Mouse (Mus musculus) heart, embryonic 10.5 days (tissue): Measurements from ENCODE around the gene Txndc5. TPM values are rescaled to one million over a fixed set of nuclear protein-coding genes. Genes with fewer than 3 reads are reported as not detected.
A peak's percentile ranks its signal among the peaks of the same experiment; 100 is the strongest.

Experiments
- DNase-seq: peaks from one replicate; pipeline ENCODE4 v3.0.0-alpha.2; 2017; ENCODE audit warnings: low spot score
- H3K27ac ChIP-seq: fragments of 300-500 bp; sonication (generic); 2 replicates; pipeline ENCODE4 v1.5.1; 2016; ENCODE audit warnings: mild to moderate bottlenecking
- H3K27me3 ChIP-seq: fragments of 300-500 bp; sonication (generic); 2 replicates; pipeline ENCODE4 v1.6.1; 2016; ENCODE audit warnings: mild to moderate bottlenecking; ENCODE audit not compliant: poor library complexity, insufficient read depth, severe bottlenecking
- H3K36me3 ChIP-seq: fragments of 300-500 bp; sonication (generic); 2 replicates; pipeline ENCODE4 v1.6.1; 2016; ENCODE audit warnings: mild to moderate bottlenecking, moderate library complexity
- H3K4me1 ChIP-seq: fragments of 300-500 bp; sonication (generic); 2 replicates; pipeline ENCODE4 v1.6.1; 2016; ENCODE audit warnings: mild to moderate bottlenecking
- H3K4me3 ChIP-seq: fragments of 300-500 bp; sonication (generic); 2 replicates; pipeline ENCODE4 v1.5.1; 2016; ENCODE audit warnings: mild to moderate bottlenecking, moderate library complexity
- H3K9me3 ChIP-seq: fragments of 300-500 bp; sonication (generic); 2 replicates; pipeline ENCODE4 v1.6.1; 2016; ENCODE audit warnings: mild to moderate bottlenecking, moderate library complexity
- WGBS: fragments of 180-500 bp; shearing (Covaris S2); methylation state at CpG from one replicate; pipeline ENCODE4 v1.1.7; 2016; 5-methylcytosine and 5-hydroxymethylcytosine counted together
- polyA plus RNA-seq: library from polyadenylated mRNA; unstranded; fragments of >200 nt; fragmentation: Nextera tagmentation; extraction: Ambion mirVana; gene quantifications from 2 replicates; pipeline ENCODE4 v1.2.1, GENCODE M21; 2016

Txndc5 gene
- polyA plus RNA-seq, 1 experiment from 2014 or later: 256 TPM

DNA sequence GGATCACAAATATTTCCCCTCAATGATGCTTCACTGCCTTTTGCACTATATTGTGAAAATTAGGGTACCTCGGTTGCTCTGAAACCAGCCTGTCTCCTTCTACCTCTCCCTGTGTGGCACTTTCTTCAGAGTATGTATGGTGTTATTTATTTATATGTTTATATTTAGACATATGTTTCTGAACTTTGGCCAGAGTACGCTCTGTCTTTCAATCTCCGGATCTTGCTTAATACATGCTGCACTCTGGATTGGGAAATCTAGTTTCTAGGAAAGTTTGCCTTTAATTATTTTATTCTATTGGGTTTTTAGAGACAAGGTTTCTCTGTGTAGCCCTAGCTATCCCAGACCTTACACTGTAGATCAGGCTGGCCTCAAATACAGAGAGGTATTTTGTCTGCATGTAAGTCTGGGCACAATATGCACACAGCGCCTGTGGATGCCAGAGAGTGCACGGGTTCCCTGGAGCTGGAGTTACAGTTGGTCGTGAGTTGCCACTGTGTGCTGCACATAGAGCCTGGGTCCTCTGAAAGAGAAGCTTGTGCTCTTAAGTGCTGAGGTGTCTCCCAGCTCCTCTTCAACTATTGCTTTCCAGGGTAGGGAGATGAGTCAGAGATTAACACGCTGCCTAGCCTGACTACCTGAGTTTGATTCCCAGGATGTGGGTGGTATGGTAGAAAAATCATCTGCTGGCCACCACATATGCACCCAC lies 10.7 kb upstream of the Txndc5 start:
- Histone ChIP-seq H3K4me1 (no peaks in the 10 kb centered on the region), H3K4me3 (no peak overlapping the region), H3K9me3 (no peaks in the 10 kb centered on the region), H3K27me3 (no peaks in the 10 kb centered on the region), H3K27ac (no peak overlapping the region), H3K36me3 (no peaks in the 10 kb centered on the region)
- DNase-seq: peak; percentile 61
- WGBS: 84% methylated on average over 7 of the region's 7 CpGs

GRCm38 (mm10) chr13:38537521-38537920 lies 8.9 kb upstream of the Txndc5 start:
- Histone ChIP-seq H3K27ac (no peak overlapping the region), H3K27me3 (no peaks in the 10 kb centered on the region; the same call in 1 of the 2 replicates), H3K9me3 (no peaks in the 10 kb centered on the region), H3K4me1 (peaks cover 9% of the 10 kb centered on the region; the same call in 1 of the 2 replicates), H3K4me3 (no peak overlapping the region), H3K36me3 (no peaks in the 10 kb centered on the region)
- peak; percentile 53 for DNase-seq

GRCm38 (mm10) chr13:38534731-38535130 lies 6.1 kb upstream of the Txndc5 start:
- Histone ChIP-seq H3K27me3 (no peaks in the 10 kb centered on the region; the same call in 1 of the 2 replicates), H3K4me3 (no peak overlapping the region), H3K4me1 (peaks cover 9% of the 10 kb centered on the region; the same call in 1 of the 2 replicates), H3K36me3 (no peaks in the 10 kb centered on the region), H3K9me3 (no peaks in the 10 kb centered on the region), H3K27ac (no peak overlapping the region)
- DNase-seq: peak; percentile 4
- WGBS: 74% methylated on average over 6 of the region's 6 CpGs

- WGBS: 15% methylated on average over 6 of the region's 6 CpGs
- Histone ChIP-seq H3K4me1 (peaks cover 12% of the 10 kb centered on the region; the same call in 1 of the 2 replicates), H3K36me3 (no peaks in the 10 kb centered on the region), H3K27ac (no peak overlapping the region), H3K9me3 (no peaks in the 10 kb centered on the region), H3K27me3 (no peaks in the 10 kb centered on the region; the same call in 1 of the 2 replicates), H3K4me3 (no peak overlapping the region)
- DNase-seq: peak; percentile 71
Observed at GRCm38 (mm10) chr13:38534016-38534415, 5.4 kb upstream of the Txndc5 start.

GRCm38 (mm10) chr13:38533461-38533860 lies 4.8 kb upstream of the Txndc5 start:
- H3K36me3 ChIP-seq: no peaks in the 10 kb centered on the region
- peaks cover 18% of the 10 kb centered on the region; the same call in 1 of the 2 replicates for H3K4me1 ChIP-seq
- no peaks in the 10 kb centered on the region for H3K9me3 ChIP-seq
- 80% methylated on average over 10 of the region's 10 CpGs for WGBS
- no peak overlapping the region for H3K27ac ChIP-seq
- no peak overlapping the region for H3K4me3 ChIP-seq
- no peak for DNase-seq
- no peaks in the 10 kb centered on the region; the same call in 1 of the 2 replicates for H3K27me3 ChIP-seq

DNA sequence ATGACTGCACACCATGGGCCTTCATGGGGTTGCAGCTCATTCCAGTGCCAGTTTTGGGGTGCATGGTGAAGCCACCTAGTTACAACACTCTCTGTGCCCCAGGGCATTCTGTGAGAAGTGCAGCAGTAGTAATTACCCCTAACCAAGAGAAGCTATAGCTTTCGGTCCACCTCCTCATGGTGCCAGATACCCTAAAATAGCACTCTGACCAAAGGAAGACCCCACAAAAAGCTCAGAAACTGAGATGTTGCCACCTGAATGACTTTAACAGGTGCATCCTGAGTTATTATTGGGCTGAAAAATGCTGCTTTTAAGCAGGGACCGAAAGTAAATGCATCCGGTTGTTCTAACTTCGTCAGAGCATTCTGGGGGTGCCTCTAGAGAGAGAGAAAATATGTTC lies 2.9 kb upstream of the Txndc5 start:
- 94% methylated on average over 4 of the region's 4 CpGs for WGBS

GRCm38 (mm10) chr13:38529576-38529975 lies 952 bp upstream of the Txndc5 start:
- peaks cover 46% of the 10 kb centered on the region for H3K4me1 ChIP-seq
- WGBS: 82% methylated on average over 6 of the region's 6 CpGs
- peaks cover 2% of the 10 kb centered on the region; the same call in 1 of the 2 replicates for H3K36me3 ChIP-seq
- no peak overlapping the region for H3K27ac ChIP-seq
- no peaks in the 10 kb centered on the region; the same call in 1 of the 2 replicates for H3K27me3 ChIP-seq
- H3K9me3 ChIP-seq: no peaks in the 10 kb centered on the region
- no peak overlapping the region for H3K4me3 ChIP-seq
- no peak for DNase-seq

More for the DNA sequence above, 2.9 kb upstream of the Txndc5 start:
- Histone ChIP-seq H3K4me1 (peaks cover 28% of the 10 kb centered on the region), H3K27ac (no peak overlapping the region), H3K4me3 (no peak overlapping the region), H3K27me3 (no peaks in the 10 kb centered on the region; the same call in 1 of the 2 replicates), H3K9me3 (no peaks in the 10 kb centered on the region), H3K36me3 (no peaks in the 10 kb centered on the region)
- DNase-seq: peak; percentile 53

GRCm38 (mm10) chr13:38527797-38528650 lies 600 bp downstream of the Txndc5 start:
- H3K27me3 ChIP-seq: no peaks in the 10 kb centered on the region; the same call in 1 of the 2 replicates
- peak; percentile 94 for DNase-seq
- H3K9me3 ChIP-seq: no peaks in the 10 kb centered on the region
- peak overlapping the region; percentile 98 for H3K27ac ChIP-seq
- under 1% methylated on average over 87 of the region's 87 CpGs for WGBS
- H3K4me1 ChIP-seq: peaks cover 37% of the 10 kb centered on the region
- H3K36me3 ChIP-seq: peaks cover 10% of the 10 kb centered on the region
- H3K4me3 ChIP-seq: peak overlapping the region; percentile 96

GRCm38 (mm10) chr13:38527041-38527796 lies 1.4 kb downstream of the Txndc5 start:
- H3K9me3 ChIP-seq: no peaks in the 10 kb centered on the region
- H3K4me1 ChIP-seq: peaks cover 37% of the 10 kb centered on the region
- WGBS: 7% methylated on average over 15 of the region's 15 CpGs
- peaks cover 18% of the 10 kb centered on the region for H3K36me3 ChIP-seq
- H3K27ac ChIP-seq: peak overlapping the region; percentile 98
- H3K27me3 ChIP-seq: no peaks in the 10 kb centered on the region; the same call in 1 of the 2 replicates
- H3K4me3 ChIP-seq: peak overlapping the region; percentile 96
- no peak for DNase-seq

GRCm38 (mm10) chr13:38526116-38526515 lies 2.5 kb downstream of the Txndc5 start:
- 60% methylated on average over 2 of the region's 2 CpGs for WGBS
- DNase-seq: no peak
- H3K4me1 ChIP-seq: peaks cover 37% of the 10 kb centered on the region
- no peaks in the 10 kb centered on the region for H3K27me3 ChIP-seq
- H3K9me3 ChIP-seq: no peaks in the 10 kb centered on the region
- no peak overlapping the region for H3K27ac ChIP-seq
- peaks cover 29% of the 10 kb centered on the region for H3K36me3 ChIP-seq
- H3K4me3 ChIP-seq: peak overlapping the region; percentile 96

GRCm38 (mm10) chr13:38525261-38525660 lies 3.4 kb downstream of the Txndc5 start:
- Histone ChIP-seq H3K4me3 (no peak overlapping the region), H3K36me3 (peaks cover 37% of the 10 kb centered on the region), H3K4me1 (peaks cover 37% of the 10 kb centered on the region), H3K9me3 (no peaks in the 10 kb centered on the region), H3K27me3 (no peaks in the 10 kb centered on the region), H3K27ac (no peak overlapping the region)
- WGBS: 85% methylated on average over 3 of the region's 3 CpGs
- DNase-seq: no peak

DNA sequence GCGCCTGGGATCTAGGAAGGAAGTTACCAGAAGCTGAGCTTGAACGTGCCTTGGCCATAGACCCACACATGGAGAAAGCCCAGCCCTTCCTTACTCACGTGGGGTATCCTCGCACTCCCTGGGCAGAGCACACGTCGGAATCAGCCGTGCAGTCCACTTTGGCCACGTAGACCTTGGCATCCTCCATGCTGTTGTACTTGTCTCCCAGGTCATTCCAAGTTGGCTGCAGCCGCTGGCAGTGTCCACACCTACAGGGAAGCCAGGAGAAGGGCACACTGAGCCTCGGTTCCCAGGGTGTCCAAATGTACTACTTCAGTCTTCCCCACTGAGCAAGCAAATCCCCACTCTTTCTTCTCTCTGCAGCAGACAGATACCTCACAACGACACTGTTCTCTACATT lies 5.4 kb downstream of the Txndc5 start:
- peaks cover 58% of the 10 kb centered on the region for H3K36me3 ChIP-seq
- no peak for DNase-seq
- H3K4me1 ChIP-seq: peaks cover 27% of the 10 kb centered on the region
- WGBS: 89% methylated on average over 11 of the region's 11 CpGs
- no peaks in the 10 kb centered on the region for H3K27me3 ChIP-seq
- no peak overlapping the region for H3K27ac ChIP-seq
- H3K9me3 ChIP-seq: no peaks in the 10 kb centered on the region
- no peak overlapping the region for H3K4me3 ChIP-seq
